Mouse (Mus musculus) retina, embryonic 14.5 days (tissue): ENCODE results near the gene Ube2dnl1.

ENCODE experiments used
- DNase-seq: peaks from one replicate; pipeline ENCODE4 v3.0.0-alpha.2; 2015; ENCODE audit warnings: low spot score

Ube2dnl1 gene

GRCm38 (mm10) chrX:114904712-114905111 is at the start of gene Ube2dnl1:
Ube2dnl1 (plus strand) TSS chrX:114905012.
- no peak for DNase-seq

GRCm38 (mm10) chrX:114895489-114895888 is 9.3 kb upstream of the Ube2dnl1 start:
- no peak for DNase-seq

- no peak for DNase-seq
Measured at GRCm38 (mm10) chrX:114897506-114897905, 7.3 kb upstream of the Ube2dnl1 start.

GRCm38 (mm10) chrX:114903391-114903790 is 1.4 kb upstream of the Ube2dnl1 start:
- no peak for DNase-seq

- no peak for DNase-seq
Measured at GRCm38 (mm10) chrX:114907282-114907681, 2.5 kb downstream of the Ube2dnl1 start, which contains the start of gene Ube2dnl2. Ube2dnl2 (plus strand) TSS chrX:114907582.

GRCm38 (mm10) chrX:114955066-114955465 is 50.3 kb downstream of the Ube2dnl1 start:
- no peak for DNase-seq
